In the genomic region with DNA sequence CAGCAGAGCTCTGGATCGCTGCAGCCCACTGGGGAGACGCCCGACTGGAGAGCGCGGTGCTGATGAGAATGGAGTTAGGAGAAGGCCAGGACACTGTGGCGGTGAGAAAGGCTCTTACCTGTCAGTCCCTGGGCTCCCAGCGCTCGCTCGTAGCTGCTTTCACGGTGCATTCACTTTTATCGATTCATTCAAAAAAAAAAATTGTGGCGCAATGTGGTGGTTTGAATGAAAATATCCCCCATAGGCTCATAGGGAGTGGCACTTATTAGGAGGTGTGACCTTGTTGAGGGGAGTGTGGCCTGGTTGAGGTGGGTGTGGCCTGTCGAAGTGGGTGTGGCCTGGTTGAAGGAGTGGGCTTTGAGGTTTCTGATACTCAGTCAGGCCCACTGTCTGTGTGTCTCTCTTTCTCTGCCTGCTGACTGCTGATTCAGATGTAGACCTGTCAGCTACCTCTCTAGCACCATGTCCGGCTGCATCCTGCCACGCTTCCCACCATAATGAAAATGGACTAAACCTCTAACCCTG, we compare ENCODE assay signal across 26 mouse cellular contexts. TPM values are rescaled to one million over a fixed set of nuclear protein-coding genes. Genes with fewer than 3 reads are reported as not detected.
DNase-seq lines count a peak whose midpoint lies in the region; ATAC-seq and TF ChIP-seq lines count a peak whose summit lies in the region.
"Had no signal": no experiment of that assay in that cellular context is flagged by ENCODE, and none has a peak within 500 bp of the region (broad histone marks: within the 10 kb centered on the region; RNA-seq: fewer than 3 reads in every experiment).

No protein-coding gene starts in this region.

- H3K27me3 ChIP-seq in heart, embryonic 10.5 days (ENCODE audit: insufficient read depth, poor library complexity, severe bottlenecking) = peaks cover 12% of the 10 kb centered on the region; the same call in 1 of the 2 replicates
- peaks cover 8% of the 10 kb centered on the region; the same call in 1 of the 2 replicates for H3K27me3 ChIP-seq in liver, embryonic 12.5 days (replicated peaks)
- no peaks in the 10 kb centered on the region for H3K27me3 ChIP-seq in liver, postnatal 0 days (ENCODE audit: insufficient read depth, low read length)
- H3K27me3 ChIP-seq: CH12.LX; forebrain, embryonic 13.5 days; hindbrain, embryonic 12.5 days; hindbrain, embryonic 15.5 days; Patski had no signal

- H3K27ac ChIP-seq in heart, embryonic 10.5 days = no peak overlapping the region
- H3K27ac ChIP-seq in liver, embryonic 12.5 days = no peak overlapping the region
- no peak overlapping the region for H3K27ac ChIP-seq in liver, postnatal 0 days (ENCODE audit: low read depth)
- H3K27ac ChIP-seq: forebrain, embryonic 10.5 days; forebrain, embryonic 13.5 days; heart, embryonic 13.5 days; hindbrain, embryonic 12.5 days; hindbrain, embryonic 15.5 days had no signal

- no peak overlapping the region for H3K9ac ChIP-seq in liver, embryonic 12.5 days
- H3K9ac ChIP-seq in liver, postnatal 0 days (replicated peaks) = no peak overlapping the region
- H3K9ac ChIP-seq: forebrain, embryonic 13.5 days; heart, embryonic 13.5 days; hindbrain, embryonic 12.5 days; hindbrain, embryonic 15.5 days had no signal

- ATAC-seq in liver, embryonic 12.5 days = no peak
- ATAC-seq in liver, postnatal 0 days = no peak
- ATAC-seq: activated CD4-positive, CD25-positive, alpha-beta regulatory T cell, adult 4 months; forebrain, embryonic 13.5 days; forebrain, embryonic 16.5 days; intestine, postnatal 0 days; Patski had no signal

- 56% methylated on average over 15 of the region's 15 CpGs for WGBS in heart, embryonic 10.5 days
- whole genome bisulfite sequencing in liver, embryonic 12.5 days (ENCODE audit: insufficient replicate concordance) = 56% methylated on average over 15 of the region's 15 CpGs
- 63% methylated on average over 15 of the region's 15 CpGs for WGBS in liver, postnatal 0 days (ENCODE audit: insufficient replicate concordance)

- DNase-seq in heart, embryonic 10.5 days (ENCODE audit: low spot score) = peak; percentile 61
- no peak for DNase-seq in heart, postnatal 10 days
- peak; percentile 46 for DNase-seq in ES-CJ7 (ENCODE audit: low read depth, low spot score)
- peak; percentile 48 for DNase-seq in ZHBTc4 (ENCODE audit: low read depth, low spot score)
- no peak for DNase-seq in liver, postnatal 0 days
- DNase-seq: adrenal gland, adult 8-10 months; adrenal gland, postnatal 25 days; B cell, adult 2 months; cerebellum, adult 18-20 months; cerebellum, adult 9-10 months; cerebellum, postnatal 14 days; gastrocnemius, postnatal 10 days; gastrocnemius, postnatal 36 days had no signal

- no peak for TF ChIP-seq EP300 in liver, postnatal 0 days (IDR thresholded peaks at IDR 0.05; ENCODE audit: low read depth)

- no peak overlapping the region for H3K4me2 ChIP-seq in liver, embryonic 12.5 days
- H3K4me2 ChIP-seq in liver, postnatal 0 days (ENCODE audit: low read depth, low read length) = no peak overlapping the region
- H3K4me2 ChIP-seq: forebrain, embryonic 13.5 days; heart, embryonic 13.5 days; hindbrain, embryonic 12.5 days; hindbrain, embryonic 15.5 days had no signal

- no peaks in the 10 kb centered on the region for H3K9me3 ChIP-seq in heart, embryonic 10.5 days
- H3K9me3 ChIP-seq in liver, embryonic 12.5 days (replicated peaks) = no peaks in the 10 kb centered on the region
- no peaks in the 10 kb centered on the region for H3K9me3 ChIP-seq in liver, postnatal 0 days (ENCODE audit: low read length)
- H3K9me3 ChIP-seq: forebrain, embryonic 10.5 days; forebrain, embryonic 13.5 days; G1E; heart, embryonic 13.5 days; hindbrain, embryonic 12.5 days; hindbrain, embryonic 15.5 days had no signal

- no peaks in the 10 kb centered on the region for H3K36me3 ChIP-seq in heart, embryonic 10.5 days
- no peaks in the 10 kb centered on the region for H3K36me3 ChIP-seq in liver, embryonic 12.5 days
- no peaks in the 10 kb centered on the region for H3K36me3 ChIP-seq in liver, postnatal 0 days (replicated peaks; ENCODE audit: insufficient read depth, low read length)
- H3K36me3 ChIP-seq: forebrain, embryonic 10.5 days; G1E; heart, embryonic 13.5 days; hindbrain, embryonic 12.5 days; hindbrain, embryonic 15.5 days had no signal

- 0 out of 2 replicates have a peak, but pooled peaks cover 3% of the 10 kb centered on the region for H3K4me1 ChIP-seq in heart, embryonic 10.5 days
- no peaks in the 10 kb centered on the region for H3K4me1 ChIP-seq in liver, embryonic 12.5 days
- H3K4me1 ChIP-seq in liver, postnatal 0 days (ENCODE audit: insufficient read depth) = no peaks in the 10 kb centered on the region
- H3K4me1 ChIP-seq: heart, embryonic 13.5 days had no signal

- intact Hi-C loops in heart, postnatal 10 days (cut with DNase I) = loop anchor here (10.0 kb wide), 1 partner anchor 234 kb away; no protein-coding TSS in a partner anchor

- no peak overlapping the region for H3K4me3 ChIP-seq in heart, embryonic 10.5 days
- no peak overlapping the region for H3K4me3 ChIP-seq in liver, embryonic 12.5 days
- H3K4me3 ChIP-seq in liver, postnatal 0 days (ENCODE audit: low read depth, low read length) = no peak overlapping the region
- H3K4me3 ChIP-seq: forebrain, embryonic 10.5 days; forebrain, embryonic 13.5 days; heart, embryonic 13.5 days; hindbrain, embryonic 12.5 days; hindbrain, embryonic 15.5 days had no signal

- TF ChIP-seq CTCF in liver, postnatal 0 days (IDR thresholded peaks at IDR 0.05; ENCODE audit: low read depth) = no peak

RNA-seq across cellular contexts. Expression of a gene that starts 44.5 kb away (rescaled TPM):
- 2.7 and 3.6 TPM in 2 replicates for polyA plus RNA-seq in heart, embryonic 10.5 days (2016; fragmentation: Nextera tagmentation; extraction: Ambion mirVana)
- total RNA-seq in heart, postnatal 10 days (2021) = 1 to 10 TPM; 5.1 to 6.7 TPM
- polyA plus RNA-seq in liver, embryonic 12.5 days (2016; fragmentation: Nextera tagmentation; extraction: Ambion mirVana) = 1.6 and 2.5 TPM in 2 replicates
- 0.56 and 0.59 TPM in 2 replicates for polyA plus RNA-seq in liver, postnatal 0 days (2015; fragmentation: Nextera tagmentation; extraction: Ambion mirVana)

RNA-seq across cellular contexts. Expression of a gene that starts 44.7 kb away (rescaled TPM):
- polyA plus RNA-seq in heart, embryonic 10.5 days (2016; fragmentation: Nextera tagmentation; extraction: Ambion mirVana) = 1.6 and 2.0 TPM in 2 replicates
- not detected for total RNA-seq in heart, postnatal 10 days (2021)
- 0.32 and 0.35 TPM in 2 replicates for polyA plus RNA-seq in liver, embryonic 12.5 days (2016; fragmentation: Nextera tagmentation; extraction: Ambion mirVana)
- 0.14 and 0.19 TPM in 2 replicates for polyA plus RNA-seq in liver, postnatal 0 days (2015; fragmentation: Nextera tagmentation; extraction: Ambion mirVana)
- total RNA-seq: adrenal gland, adult 8-10 months; adrenal gland, postnatal 25 days; gastrocnemius, postnatal 10 days; heart, postnatal 25 days had no signal
- polyA plus RNA-seq: intestine, postnatal 0 days had no signal

Comparison
In these comparisons a context has a peak if more than half of its experiments do, and no peak if none do; other contexts are left out.
1. DNase-seq: peak in heart, embryonic 10.5 days (single experiment), ES-CJ7 (single experiment) and ZHBTc4 (single experiment); none in heart, postnatal 10 days (0 of 2) and liver, postnatal 0 days (single experiment).